16 mouse cellular contexts compared by ENCODE assay signal in the genomic region with DNA sequence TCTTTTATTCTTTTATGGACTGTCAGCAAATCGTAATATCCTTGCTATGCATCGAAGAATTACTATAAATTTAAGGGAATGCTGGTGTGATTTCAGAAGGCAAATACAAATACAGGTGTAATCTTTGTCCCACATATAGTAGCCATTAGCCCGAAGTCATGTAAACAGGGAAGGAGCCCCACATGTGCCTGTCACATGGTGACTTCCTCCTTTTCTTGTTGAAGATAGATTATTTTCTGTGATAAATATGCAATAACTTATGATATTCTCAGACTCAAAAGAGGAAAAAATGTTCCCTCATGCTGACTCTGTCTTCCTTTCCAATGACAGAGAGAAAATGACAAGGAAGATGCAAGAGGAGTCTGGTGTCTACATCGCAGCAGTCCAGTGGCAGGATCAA.
"Had no signal": no experiment of that assay in that cellular context is flagged by ENCODE, and none has a peak within 500 bp of the region (broad histone marks: within the 10 kb centered on the region; RNA-seq: fewer than 3 reads in every experiment).

No protein-coding gene starts in this region.

- H3K9me3 ChIP-seq: neural tube, embryonic 13.5 days; neural tube, embryonic 15.5 days; stomach, embryonic 15.5 days had no signal

- H3K27me3 ChIP-seq: neural tube, embryonic 13.5 days; neural tube, embryonic 15.5 days; stomach, embryonic 15.5 days had no signal

- H3K36me3 ChIP-seq: stomach, embryonic 15.5 days had no signal

- H3K4me2 ChIP-seq: neural tube, embryonic 13.5 days; neural tube, embryonic 15.5 days; stomach, embryonic 15.5 days had no signal

- H3K4me1 ChIP-seq: neural tube, embryonic 13.5 days; neural tube, embryonic 15.5 days; stomach, embryonic 15.5 days had no signal

- H3K27ac ChIP-seq: neural tube, embryonic 13.5 days; neural tube, embryonic 15.5 days; stomach, embryonic 15.5 days; stomach, postnatal 0 days had no signal

- DNase-seq: retina, postnatal 1 day; right cerebral cortex, adult 18-20 months; right cerebral cortex, postnatal 14 days; right cerebral cortex, postnatal 25 days; right cerebral cortex, postnatal 4 days; spleen, adult 18-20 months; thymus, adult 18-20 months; thymus, adult 2 months; thymus, postnatal 14 days; thymus, postnatal 25 days; thymus, postnatal 36 days; thymus, postnatal 4 days had no signal

- H3K9ac ChIP-seq: neural tube, embryonic 13.5 days; neural tube, embryonic 15.5 days; stomach, embryonic 15.5 days had no signal

- H3K4me3 ChIP-seq: neural tube, embryonic 13.5 days; neural tube, embryonic 15.5 days; stomach, embryonic 15.5 days had no signal
